Mouse (Mus musculus): ENCODE data around the gene Rundc3b.

Rundc3b gene

GRCm38 (mm10) chr5:8488701-8489297, 134.0 kb downstream of the Rundc3b start:
- DNase-seq (ENCODE audit: low spot score): no peak

GRCm38 (mm10) chr5:8487989-8488700, 134.6 kb downstream of the Rundc3b start:
- DNase-seq (ENCODE audit: low spot score): no peak

- DNase-seq (ENCODE audit: low spot score): no peak
Measured at GRCm38 (mm10) chr5:8456561-8456960, 166.2 kb downstream of the Rundc3b start.

- DNase-seq (ENCODE audit: low spot score): no peak
Measured at GRCm38 (mm10) chr5:8455565-8455964, 167.2 kb downstream of the Rundc3b start.
